Mouse (Mus musculus) testis, postnatal 10 days (tissue): ENCODE measurements around the gene Traf1.
A peak's percentile ranks its signal among the peaks of the same experiment; 100 is the strongest.

Source experiments
- DNase-seq: peaks from one replicate; pipeline ENCODE4 v3.0.0; 2021; ENCODE audit warnings: low spot score

Gene Traf1

GRCm38 (mm10) chr2:34961481-34962036 is at the start of gene Traf1:
Traf1 (minus strand) TSS chr2:34961772.
- peak; percentile 73 for DNase-seq

- DNase-seq: no peak
Measured at GRCm38 (mm10) chr2:34998956-34999355, 37.4 kb upstream of the Traf1 start.

- no peak for DNase-seq
Measured at GRCm38 (mm10) chr2:34996506-34996905, 34.9 kb upstream of the Traf1 start.

- no peak for DNase-seq
Measured at GRCm38 (mm10) chr2:34993696-34994356, 32.3 kb upstream of the Traf1 start.

GRCm38 (mm10) chr2:34992729-34993695 is 31.4 kb upstream of the Traf1 start:
- no peak for DNase-seq

- no peak for DNase-seq
Measured at GRCm38 (mm10) chr2:34991966-34992365, 30.4 kb upstream of the Traf1 start.

- DNase-seq: no peak
Measured at GRCm38 (mm10) chr2:34989749-34990148, 28.2 kb upstream of the Traf1 start.

- DNase-seq: no peak
Measured at GRCm38 (mm10) chr2:34987595-34987994, 26.0 kb upstream of the Traf1 start.

- DNase-seq: no peak
Measured at GRCm38 (mm10) chr2:34984885-34985284, 23.3 kb upstream of the Traf1 start.

- DNase-seq: peak; percentile 59
Measured at GRCm38 (mm10) chr2:34982906-34983698, 21.5 kb upstream of the Traf1 start.

- DNase-seq: no peak
Measured at GRCm38 (mm10) chr2:34982096-34982724, 20.6 kb upstream of the Traf1 start.

- no peak for DNase-seq
Measured at GRCm38 (mm10) chr2:34979459-34980011, 18.0 kb upstream of the Traf1 start.

GRCm38 (mm10) chr2:34978226-34978625 is 16.7 kb upstream of the Traf1 start:
- DNase-seq: no peak

- DNase-seq: no peak
Measured at GRCm38 (mm10) chr2:34976945-34977658, 15.5 kb upstream of the Traf1 start.

- DNase-seq: no peak
Measured at GRCm38 (mm10) chr2:34976447-34976846, 14.9 kb upstream of the Traf1 start.

- DNase-seq: no peak
Measured at GRCm38 (mm10) chr2:34973087-34973486, 11.5 kb upstream of the Traf1 start.

- no peak for DNase-seq
Measured at GRCm38 (mm10) chr2:34971080-34971888, 9.7 kb upstream of the Traf1 start.

GRCm38 (mm10) chr2:34970092-34970750 is 8.6 kb upstream of the Traf1 start:
- DNase-seq: peak; percentile 93

GRCm38 (mm10) chr2:34969166-34969565 is 7.6 kb upstream of the Traf1 start:
- peak; percentile 68 for DNase-seq
